Mouse (Mus musculus) embryonic facial prominence, embryonic 11.5 days (tissue): ENCODE results near the gene Evx1. TPM values are rescaled to one million over a fixed set of nuclear protein-coding genes. Genes with fewer than 3 reads are reported as not detected.
"Not testable (repeated sequence)": the region's sequence is repeated elsewhere in the genome, so short reads cannot be mapped to it uniquely, and the experiment has no call there.

Source experiments
- ATAC-seq: fragments of 200-750 bp; cut with Nextera tagmentation; replicated peaks from 2 replicates; pipeline ENCODE4 v1.8.0; 2017; ENCODE audit warnings: low read depth; ENCODE audit not compliant: insufficient number of reproducible peaks, low FRiP score, low TSS enrichment
- DNase-seq: peaks from one replicate; pipeline ENCODE4 v3.0.0-alpha.2; 2015; ENCODE audit warnings: low spot score
- H3K27ac ChIP-seq: fragments of 300-500 bp; sonication (generic); replicated peaks from 2 replicates; pipeline ENCODE4 v1.5.1; 2014; ENCODE audit warnings: mild to moderate bottlenecking, low read depth, low read length, control low read depth
- H3K27me3 ChIP-seq: fragments of 300-500 bp; sonication (generic); 2 replicates; pipeline ENCODE4 v1.6.1; 2014; ENCODE audit warnings: mild to moderate bottlenecking, low read length, moderate library complexity, mixed read lengths; ENCODE audit not compliant: control insufficient read depth, insufficient read depth
- H3K36me3 ChIP-seq: fragments of 300-500 bp; sonication (generic); replicated peaks from 2 replicates; pipeline ENCODE4 v1.6.1; 2014; ENCODE audit warnings: low read depth, mild to moderate bottlenecking, low read length, moderate library complexity, mixed read lengths; ENCODE audit not compliant: control insufficient read depth, insufficient read depth
- H3K4me1 ChIP-seq: fragments of 300-500 bp; sonication (generic); 2 replicates; pipeline ENCODE4 v1.6.1; 2014; ENCODE audit warnings: low read length, mixed read lengths; ENCODE audit not compliant: control insufficient read depth, insufficient read depth
- H3K4me2 ChIP-seq: fragments of 300-500 bp; sonication (generic); 2 replicates; pipeline ENCODE4 v1.6.1; 2014; ENCODE audit warnings: low read depth, mild to moderate bottlenecking, control low read depth, low read length, moderate library complexity
- H3K4me3 ChIP-seq: fragments of 300-500 bp; sonication (generic); 2 replicates; pipeline ENCODE4 v1.5.1; 2014; ENCODE audit warnings: low read depth, low read length, control low read depth
- H3K9ac ChIP-seq: fragments of 300-500 bp; sonication (generic); replicated peaks from 2 replicates; pipeline ENCODE4 v1.6.1; 2014; ENCODE audit warnings: mild to moderate bottlenecking, control low read depth, low read length
- H3K9me3 ChIP-seq: fragments of 300-500 bp; sonication (generic); replicated peaks from 2 replicates; pipeline ENCODE4 v1.6.1; 2016; ENCODE audit warnings: mild to moderate bottlenecking, low read length, inconsistent platforms, mixed read lengths; ENCODE audit not compliant: control insufficient read depth
- WGBS: fragments of 180-500 bp; shearing (Covaris S2); extraction: QIAGEN DNeasy Blood & Tissue Kit; methylation state at CpG from one replicate; pipeline ENCODE4 v1.1.7; 2014; 5-methylcytosine and 5-hydroxymethylcytosine counted together
- polyA plus RNA-seq: library from polyadenylated mRNA; unstranded; fragments of >200 nt; fragmentation: Nextera tagmentation; extraction: Ambion mirVana; gene quantifications from 2 replicates; pipeline ENCODE4 v1.2.1, GENCODE M21; 2014

Evx1 gene
- polyA plus RNA-seq, 1 experiment from 2014 or later, result 0.22 TPM

GRCm38 (mm10) chr6:52320966-52321825, 7.9 kb downstream of the Evx1 start:
- peaks cover 79% of the 10 kb centered on the region for H3K27me3 ChIP-seq
- DNase-seq, result peak; percentile 26
- peaks cover 3% of the 10 kb centered on the region; the same call in 1 of the 2 replicates for H3K4me1 ChIP-seq
- no peak overlapping the region for H3K9ac ChIP-seq
- no peak overlapping the region for H3K27ac ChIP-seq
- no peak overlapping the region for H3K4me3 ChIP-seq
- ATAC-seq, result no peak
- no peaks in the 10 kb centered on the region for H3K9me3 ChIP-seq
- WGBS, result 3% methylated on average over 12 of the region's 12 CpGs
- H3K36me3 ChIP-seq, result no peaks in the 10 kb centered on the region
- H3K4me2 ChIP-seq, result no peak overlapping the region

DNA sequence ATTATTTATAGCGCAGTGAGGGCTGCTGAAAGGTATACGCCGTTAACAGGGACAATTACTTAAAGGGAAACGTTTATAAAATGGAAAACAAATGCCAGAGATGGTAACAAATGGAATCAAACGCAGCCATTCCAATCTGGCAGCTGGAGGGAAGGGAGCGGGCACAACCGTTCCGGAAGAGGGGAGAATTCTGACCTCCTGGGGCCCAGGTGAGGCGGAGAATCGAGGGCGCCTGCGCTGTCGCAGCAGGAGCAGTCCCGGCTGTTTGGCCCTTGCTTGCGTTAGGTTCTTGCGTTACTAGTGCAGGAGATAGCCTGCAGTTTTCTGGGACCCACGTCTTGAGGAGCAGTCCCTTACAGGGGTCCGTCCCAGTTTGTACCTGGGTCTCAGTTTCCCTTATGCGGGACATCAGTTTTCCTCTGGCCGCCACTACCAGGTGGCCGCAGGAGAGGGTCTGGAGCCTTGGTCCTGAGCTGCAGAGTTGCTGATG, 8.6 kb downstream of the Evx1 start:
- H3K4me2 ChIP-seq, result no peak overlapping the region
- WGBS, result 1% methylated on average over 21 of the region's 21 CpGs
- DNase-seq, result peak; percentile 20
- H3K27ac ChIP-seq, result no peak overlapping the region
- H3K9ac ChIP-seq, result no peak overlapping the region
- no peaks in the 10 kb centered on the region; the same call in 1 of the 2 replicates for H3K4me1 ChIP-seq
- no peaks in the 10 kb centered on the region for H3K9me3 ChIP-seq
- ATAC-seq, result no peak
- H3K4me3 ChIP-seq, result no peak overlapping the region
- no peaks in the 10 kb centered on the region for H3K36me3 ChIP-seq
- peaks cover 72% of the 10 kb centered on the region for H3K27me3 ChIP-seq

DNA sequence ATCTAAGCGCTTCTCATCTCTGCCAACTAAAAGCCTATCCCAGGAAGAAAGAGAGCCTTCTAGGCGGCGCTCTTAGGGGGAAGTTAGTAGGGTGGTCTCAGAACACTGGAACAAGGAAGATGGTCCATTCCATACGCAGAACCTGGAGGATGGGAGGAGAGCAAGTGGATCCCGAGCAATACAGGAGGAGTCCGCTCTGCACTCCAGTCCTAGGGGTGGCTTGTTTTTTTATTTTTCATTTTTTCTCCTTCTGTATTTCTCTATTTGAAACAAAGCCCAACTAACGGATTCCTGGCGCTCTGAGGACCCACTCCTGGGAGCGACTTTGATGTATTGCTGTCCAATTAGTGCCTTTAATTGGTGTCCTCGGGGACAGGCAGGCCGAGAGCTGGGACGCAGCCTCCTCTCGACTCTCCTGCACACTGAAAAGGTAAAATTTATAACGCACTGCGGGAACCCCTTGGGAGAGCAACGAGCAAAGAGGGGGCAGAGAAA, 9.5 kb downstream of the Evx1 start:
- H3K4me1 ChIP-seq, result no peaks in the 10 kb centered on the region; the same call in 1 of the 2 replicates
- DNase-seq (no peak), ATAC-seq (no peak)
- H3K36me3 ChIP-seq, result no peaks in the 10 kb centered on the region
- no peak overlapping the region for H3K4me3 ChIP-seq
- H3K9me3 ChIP-seq, result no peaks in the 10 kb centered on the region
- no peak overlapping the region for H3K4me2 ChIP-seq
- no peak overlapping the region for H3K27ac ChIP-seq
- H3K27me3 ChIP-seq, result peaks cover 63% of the 10 kb centered on the region
- 2% methylated on average over 16 of the region's 16 CpGs for WGBS
- no peak overlapping the region for H3K9ac ChIP-seq

- Histone ChIP-seq H3K9me3 (no peaks in the 10 kb centered on the region), H3K9ac (no peak overlapping the region), H3K4me1 (no peaks in the 10 kb centered on the region; the same call in 1 of the 2 replicates), H3K4me2 (no peak overlapping the region), H3K27me3 (peaks cover 59% of the 10 kb centered on the region), H3K36me3 (no peaks in the 10 kb centered on the region), H3K27ac (no peak overlapping the region), H3K4me3 (no peak overlapping the region)
- ATAC-seq, result no peak
- peak; percentile 26 for DNase-seq
- 2% methylated on average over 10 of the region's 10 CpGs for WGBS
Observed at GRCm38 (mm10) chr6:52323292-52323691, 10.0 kb downstream of the Evx1 start.

- Histone ChIP-seq H3K36me3 (no peaks in the 10 kb centered on the region), H3K4me2 (no peak overlapping the region), H3K27ac (no peak overlapping the region), H3K4me3 (no peak overlapping the region), H3K4me1 (no peaks in the 10 kb centered on the region; the same call in 1 of the 2 replicates), H3K27me3 (peaks cover 51% of the 10 kb centered on the region), H3K9ac (no peak overlapping the region), H3K9me3 (no peaks in the 10 kb centered on the region)
- ATAC-seq (no peak), DNase-seq (no peak)
- 38% methylated on average over 3 of the region's 3 CpGs for WGBS
Observed at GRCm38 (mm10) chr6:52324061-52324460, 10.8 kb downstream of the Evx1 start.

DNA sequence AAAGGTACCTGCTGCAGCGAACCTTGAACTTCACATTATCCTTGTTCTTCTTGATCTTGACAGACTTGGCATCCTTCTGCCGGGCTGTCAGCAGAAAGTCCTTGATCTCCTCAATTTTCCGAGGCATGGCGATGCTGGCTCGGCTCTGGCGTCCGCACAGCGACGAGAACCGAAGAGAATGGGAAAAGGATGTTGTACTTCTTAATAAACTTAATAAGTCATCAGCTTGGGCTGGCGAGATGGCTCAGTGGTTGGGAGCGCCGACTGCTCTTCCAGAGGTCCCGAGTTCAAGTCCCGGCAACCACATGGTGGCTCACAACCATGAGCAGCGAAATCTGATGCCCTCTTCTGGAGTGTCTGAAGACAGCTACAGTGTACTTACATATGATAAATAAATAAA, 33.5 kb downstream of the Evx1 start:
- not testable (repeated sequence) for H3K9me3 ChIP-seq, ATAC-seq, DNase-seq, H3K27me3 ChIP-seq, H3K4me1 ChIP-seq, H3K27ac ChIP-seq, H3K4me3 ChIP-seq, H3K9ac ChIP-seq, H3K36me3 ChIP-seq, H3K4me2 ChIP-seq
- WGBS, result 95% methylated on average over 16 of the region's 16 CpGs

GRCm38 (mm10) chr6:52366021-52366420, 52.7 kb downstream of the Evx1 start:
- H3K27me3 ChIP-seq, result no peaks in the 10 kb centered on the region

DNA sequence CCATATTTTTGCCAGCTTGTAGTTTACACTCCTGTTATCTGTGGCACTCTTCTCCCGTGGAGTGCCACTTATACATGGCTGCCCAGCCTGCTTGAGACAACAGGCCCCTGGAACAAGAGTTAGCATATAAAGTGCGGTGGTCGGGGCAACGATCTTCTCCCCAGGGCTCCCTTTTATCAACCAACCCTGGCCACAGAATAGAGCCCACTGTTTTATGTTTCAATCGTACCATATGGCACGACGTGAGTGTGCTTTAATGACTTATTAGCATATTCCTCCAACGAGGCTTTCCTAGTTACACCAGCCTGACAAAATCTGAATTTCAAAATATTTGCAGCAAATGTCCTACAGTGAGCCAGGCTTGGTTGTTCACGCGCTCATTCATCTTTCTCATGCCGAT, 53.2 kb downstream of the Evx1 start:
- ATAC-seq, result no peak
- no peak overlapping the region for H3K9ac ChIP-seq
- no peak overlapping the region for H3K4me3 ChIP-seq
- no peaks in the 10 kb centered on the region for H3K27me3 ChIP-seq
- no peak overlapping the region for H3K4me2 ChIP-seq
- no peaks in the 10 kb centered on the region for H3K36me3 ChIP-seq
- 69% methylated on average over 11 of the region's 11 CpGs for WGBS
- no peaks in the 10 kb centered on the region for H3K4me1 ChIP-seq
- no peak overlapping the region for H3K27ac ChIP-seq
- no peaks in the 10 kb centered on the region for H3K9me3 ChIP-seq
- no peak for DNase-seq

More at GRCm38 (mm10) chr6:52366021-52366420, 52.7 kb downstream of the Evx1 start:
- Histone ChIP-seq H3K9ac (no peak overlapping the region), H3K27ac (no peak overlapping the region), H3K9me3 (no peaks in the 10 kb centered on the region), H3K36me3 (no peaks in the 10 kb centered on the region), H3K4me1 (no peaks in the 10 kb centered on the region), H3K4me2 (no peak overlapping the region), H3K4me3 (no peak overlapping the region)
- ATAC-seq (no peak), DNase-seq (no peak)
- 85% methylated on average over 2 of the region's 2 CpGs for WGBS
